Mouse (Mus musculus): ENCODE results near the gene Ptprh.

Gene Ptprh

DNA sequence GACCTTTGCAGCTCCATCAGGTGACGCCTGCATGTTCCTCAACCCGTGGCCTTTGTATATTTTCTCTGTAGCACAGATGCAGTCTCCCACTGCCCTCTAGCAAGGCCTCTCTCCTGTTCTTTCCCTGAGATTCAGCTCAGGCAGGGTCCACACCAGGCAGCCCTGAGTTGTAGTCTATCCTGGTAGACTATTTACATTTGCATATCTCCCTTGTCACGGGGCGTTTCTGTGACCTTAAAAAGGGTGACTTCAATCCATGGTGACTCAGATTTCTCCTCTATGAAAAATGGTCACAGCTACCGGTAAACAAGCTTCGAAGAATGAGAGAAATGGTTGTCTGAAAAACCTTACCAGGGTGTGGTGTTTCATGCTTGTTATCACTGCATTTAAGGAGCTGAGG lies at the start of gene Ptprh:
TSS of gene Ptprh (minus strand) at position 169 of the 400 bp plus-strand sequence.
- DNase-seq (ENCODE audit: low spot score): no peak

DNA sequence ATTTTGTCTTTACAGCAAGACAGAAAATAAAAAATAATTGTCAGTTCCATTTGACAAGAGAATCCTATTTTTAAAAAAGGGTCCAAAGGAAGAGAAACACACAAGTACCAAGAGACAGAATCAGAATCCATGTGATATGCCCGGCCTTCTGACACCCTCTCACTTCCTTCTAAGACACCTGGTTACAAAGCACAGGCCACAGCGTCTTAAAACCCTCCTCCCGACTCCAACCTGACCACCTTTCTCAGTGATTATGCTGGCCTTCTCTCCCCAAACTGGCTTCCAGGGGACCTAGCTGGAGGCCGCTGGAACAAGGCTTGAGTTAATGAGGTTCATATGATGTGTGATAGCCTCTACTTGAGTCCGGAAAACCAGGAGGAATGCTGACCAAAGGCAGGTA lies 49.5 kb upstream of the Ptprh start:
- DNase-seq (ENCODE audit: low spot score): no peak

DNA sequence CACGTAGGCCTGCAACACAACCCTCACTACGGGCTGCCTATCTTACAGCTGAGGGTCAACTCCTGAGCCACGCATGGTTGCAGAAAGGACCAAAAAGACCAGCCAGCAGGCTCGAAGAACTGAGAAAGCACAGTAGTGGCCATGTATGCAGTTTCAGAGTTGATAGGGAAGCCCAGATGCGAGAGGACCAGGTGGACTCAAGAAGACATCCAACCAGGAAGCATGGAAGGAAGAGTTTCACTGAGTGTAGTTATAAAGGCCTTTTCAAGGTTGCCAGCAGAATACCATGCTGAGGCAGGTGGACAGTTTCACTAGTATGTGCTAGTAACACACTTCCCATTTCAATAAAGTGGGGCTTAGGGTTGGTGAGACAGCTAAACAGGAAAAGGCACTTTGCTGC lies 48.9 kb upstream of the Ptprh start:
- DNase-seq (ENCODE audit: low spot score): no peak

DNA sequence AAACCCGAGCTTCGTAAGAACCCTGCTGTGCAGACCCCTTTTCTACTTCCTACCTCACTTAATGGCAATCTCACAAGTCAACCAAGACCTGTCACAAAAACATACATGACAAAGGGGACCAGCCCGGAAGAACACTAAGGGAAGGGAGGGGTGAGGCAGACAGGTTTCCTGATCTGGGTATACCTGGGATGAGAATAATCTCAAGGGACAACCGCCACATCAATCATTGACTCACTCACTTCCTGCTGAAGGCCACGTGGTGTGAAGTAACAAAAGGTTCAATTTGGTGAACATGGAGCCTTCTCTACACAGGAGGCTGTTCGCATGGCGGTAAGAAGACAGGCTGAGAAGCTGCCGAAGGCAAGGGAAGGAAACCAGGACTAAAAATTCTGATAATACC lies 47.7 kb upstream of the Ptprh start:
- DNase-seq (ENCODE audit: low spot score): no peak

DNA sequence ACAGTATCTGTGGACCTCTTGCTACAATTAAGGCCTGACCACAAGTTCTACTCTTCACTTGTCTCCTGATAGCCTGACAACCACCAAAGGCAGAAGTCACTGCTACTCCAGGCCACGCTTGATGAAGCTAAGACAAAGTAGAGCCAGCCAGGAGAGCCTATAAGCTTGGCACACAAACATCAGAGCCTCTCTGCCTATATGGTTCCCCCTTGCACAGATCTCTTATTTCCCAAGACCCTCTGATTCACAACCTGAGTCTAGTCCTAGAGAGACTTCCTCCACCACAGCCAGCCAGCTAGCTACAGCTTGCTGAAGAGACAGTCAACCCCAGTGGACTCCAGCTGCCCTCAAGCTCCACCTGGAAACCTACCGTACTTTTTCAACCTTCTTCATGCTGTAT lies 44.2 kb upstream of the Ptprh start:
- no peak for DNase-seq (ENCODE audit: low spot score)

DNA sequence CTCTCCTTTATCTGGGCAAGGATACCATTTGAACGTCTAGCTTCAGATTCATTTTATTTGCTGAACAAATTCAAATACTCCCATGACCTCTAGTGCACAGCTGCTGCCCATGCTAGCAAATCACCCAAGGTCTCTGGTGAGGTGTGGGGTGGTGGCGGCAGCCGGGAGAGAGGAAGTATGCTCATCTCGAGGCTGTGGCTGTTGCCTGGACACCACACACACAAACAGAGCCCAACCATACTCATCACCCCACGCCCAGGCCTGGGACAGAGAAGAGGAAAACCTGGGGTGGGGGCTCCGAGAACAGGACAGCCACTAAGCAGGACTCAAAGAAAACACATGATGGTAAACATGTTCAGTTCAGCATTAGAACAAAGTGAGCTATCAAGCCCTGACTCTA lies 43.5 kb upstream of the Ptprh start:
- no peak for DNase-seq (ENCODE audit: low spot score)

DNA sequence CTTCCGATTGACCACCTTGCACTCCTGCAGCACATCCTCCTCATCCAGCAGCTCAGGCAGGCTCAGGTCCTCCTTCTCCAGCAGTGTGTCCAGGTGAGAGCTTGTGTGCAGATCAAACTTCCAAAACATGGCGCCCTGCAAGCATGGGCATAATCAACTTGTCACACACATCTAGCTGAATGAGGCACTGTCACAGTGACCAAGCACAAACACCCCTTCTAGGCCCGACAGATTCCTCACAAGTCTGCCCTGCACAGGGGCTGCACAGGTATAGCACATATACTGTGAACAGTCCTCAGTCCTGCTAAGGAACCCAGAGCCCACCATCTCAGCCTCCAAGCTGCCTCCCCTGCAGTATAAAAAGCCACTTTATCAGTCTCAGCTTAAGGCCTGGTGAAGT lies 43.0 kb upstream of the Ptprh start:
- no peak for DNase-seq (ENCODE audit: low spot score)

DNA sequence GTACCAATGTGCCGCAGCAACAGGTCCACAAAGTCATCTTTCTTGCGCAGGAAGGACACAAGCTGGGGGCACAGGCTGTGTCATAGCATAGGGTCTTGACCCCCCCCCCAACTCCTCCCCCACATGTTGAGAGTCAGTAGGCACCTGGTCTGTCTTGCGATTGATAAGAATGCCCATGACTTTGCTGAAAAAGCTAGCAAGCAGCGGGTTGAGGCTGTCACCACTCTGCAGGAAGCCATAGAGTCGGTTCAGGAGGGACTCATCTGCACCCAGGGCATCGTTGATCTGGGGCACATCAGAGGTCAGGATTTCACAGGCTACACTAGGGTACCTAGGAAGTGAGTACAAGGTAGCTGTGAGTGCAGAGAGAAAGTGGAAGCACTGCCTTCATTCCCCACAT lies 39.4 kb upstream of the Ptprh start:
- DNase-seq (ENCODE audit: low spot score): no peak

DNA sequence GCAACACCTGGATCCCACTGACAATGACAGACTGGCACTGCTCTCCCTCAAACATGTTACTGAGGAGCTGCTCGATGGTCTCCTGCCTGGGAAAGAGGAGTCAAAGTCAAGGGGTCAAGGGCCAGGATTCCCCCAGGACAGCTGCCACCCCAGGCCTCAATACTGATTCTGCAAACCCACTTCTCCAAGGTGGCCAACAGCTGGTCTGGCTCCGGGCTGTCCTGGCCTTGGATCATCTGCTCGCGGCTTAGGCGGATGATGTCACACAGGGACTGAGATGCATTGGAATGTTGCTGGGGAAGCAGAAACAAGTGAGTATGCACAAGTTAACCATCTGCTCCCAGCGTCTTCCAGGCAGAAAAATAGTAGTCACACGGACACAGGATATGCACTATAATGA lies 38.1 kb upstream of the Ptprh start:
- no peak for DNase-seq (ENCODE audit: low spot score)

DNA sequence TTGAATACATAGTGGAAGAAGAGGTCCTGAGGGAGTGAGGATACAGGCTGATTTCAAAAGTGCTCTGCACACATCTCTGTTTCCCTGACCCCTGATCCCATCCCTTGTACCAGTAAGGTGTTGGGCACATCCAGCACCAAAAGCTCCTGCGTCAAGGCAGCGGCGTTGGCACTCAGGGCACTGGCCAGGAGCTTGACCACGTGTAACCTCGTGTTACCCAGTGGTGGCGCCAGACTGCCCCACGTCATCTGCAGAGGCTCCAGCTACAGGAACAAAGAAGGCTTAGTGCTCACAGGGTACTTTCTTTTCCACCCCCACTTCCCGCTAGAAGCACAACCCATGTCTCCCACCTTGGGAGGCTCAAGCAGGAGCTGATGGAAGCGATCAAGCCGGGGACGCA lies 37.3 kb upstream of the Ptprh start:
- DNase-seq (ENCODE audit: low spot score): no peak

DNA sequence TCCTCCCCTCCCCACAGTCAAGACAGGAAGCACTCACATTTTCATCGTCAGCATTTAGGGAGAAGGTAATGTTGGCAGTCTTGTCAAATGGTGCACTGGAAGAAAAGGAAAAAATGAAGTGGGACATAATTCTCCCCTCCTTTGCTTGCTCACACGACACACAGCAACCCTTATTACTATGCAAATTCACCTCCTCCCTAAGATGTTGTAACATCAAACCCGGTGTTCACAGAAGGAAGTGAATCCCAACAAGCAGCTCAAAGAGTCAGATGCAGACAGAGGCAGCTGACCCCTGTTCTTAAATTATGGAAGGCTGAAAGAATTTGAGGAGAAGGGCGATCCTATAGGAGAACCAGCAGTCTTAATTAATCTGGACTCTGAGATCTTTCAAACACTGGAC lies 32.3 kb upstream of the Ptprh start:
- no peak for DNase-seq (ENCODE audit: low spot score)

DNA sequence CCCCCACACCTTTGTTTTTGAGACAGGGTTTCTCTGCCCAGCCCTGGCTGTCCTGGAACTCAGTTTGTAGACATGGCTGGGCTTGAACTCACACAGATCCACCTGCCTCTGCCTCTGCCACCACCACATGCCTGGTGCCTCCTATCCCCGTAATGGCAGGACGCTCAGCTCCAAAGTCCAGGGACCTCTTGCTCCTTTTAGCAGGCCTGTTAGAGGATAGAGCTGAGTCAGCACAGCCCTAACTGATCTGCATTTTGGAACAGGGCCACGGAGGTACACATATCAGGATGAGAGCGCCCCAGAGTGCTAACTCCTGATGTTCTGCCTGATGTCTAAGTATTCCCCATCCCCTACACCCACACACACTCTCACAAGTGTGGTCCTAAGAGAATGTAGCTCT lies 27.2 kb upstream of the Ptprh start, which contains the start of gene Tmem86b:
TSS of gene Tmem86b (minus strand) at position 392 of the 400 bp plus-strand sequence.
- DNase-seq (ENCODE audit: low spot score): no peak

DNA sequence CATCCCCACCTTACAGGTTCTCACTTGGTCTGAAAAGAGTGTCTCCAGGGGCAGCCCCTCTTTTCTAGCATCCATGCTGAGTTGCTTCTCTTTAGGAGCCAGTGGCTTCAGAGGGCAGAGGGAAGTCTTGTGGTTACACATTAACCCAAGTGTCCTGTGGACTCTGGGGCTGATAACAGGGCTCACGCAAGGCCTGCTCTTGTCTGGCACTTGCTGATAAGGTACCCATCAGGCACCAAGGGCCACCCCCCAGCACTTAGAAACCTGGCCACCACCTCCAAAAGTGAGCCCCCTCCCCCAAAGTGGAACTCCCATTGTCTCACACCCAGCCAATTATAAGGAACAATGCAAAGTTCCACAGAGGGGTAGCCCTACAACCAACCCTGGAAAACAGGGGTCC lies 26.4 kb upstream of the Ptprh start:
- DNase-seq (ENCODE audit: low spot score): no peak

DNA sequence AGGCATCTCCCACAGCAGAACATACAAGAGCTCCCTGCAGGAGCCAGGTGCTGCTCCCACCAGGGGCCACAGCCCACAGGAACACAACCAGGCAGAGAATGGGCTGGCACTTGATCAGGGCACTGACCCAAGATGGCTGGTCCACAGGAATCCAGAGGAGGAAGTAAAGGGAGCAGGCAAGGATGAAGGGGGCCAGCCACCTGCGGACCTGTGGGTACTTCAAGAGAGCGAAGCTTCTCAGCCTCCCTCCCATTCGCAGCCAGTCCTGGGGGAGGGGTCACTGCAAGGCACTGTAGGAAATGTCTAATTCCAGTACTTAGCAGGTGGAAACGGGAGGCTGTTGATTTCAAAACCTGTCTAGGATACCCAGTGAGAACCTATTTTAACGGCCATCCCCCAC lies 25.7 kb upstream of the Ptprh start:
- DNase-seq (ENCODE audit: low spot score): no peak

DNA sequence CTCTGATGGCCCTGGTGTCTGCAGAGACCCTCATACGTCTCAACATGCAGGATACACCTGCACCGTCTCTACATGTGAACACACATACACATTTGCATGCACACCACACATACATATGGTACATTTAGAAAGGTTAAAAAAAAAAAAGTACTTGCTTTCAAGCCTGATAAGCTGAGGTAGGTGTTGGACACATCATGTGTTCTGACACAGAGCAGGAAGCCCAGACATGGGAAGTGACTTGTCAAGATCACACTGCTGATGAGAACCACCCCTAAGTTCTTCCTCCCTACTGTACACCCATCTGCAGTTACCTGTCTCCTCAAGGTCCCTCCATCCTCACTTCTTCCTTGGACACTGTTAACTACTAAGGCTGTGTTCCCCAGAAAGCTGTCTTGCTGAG lies 22.1 kb upstream of the Ptprh start:
- no peak for DNase-seq (ENCODE audit: low spot score)

DNA sequence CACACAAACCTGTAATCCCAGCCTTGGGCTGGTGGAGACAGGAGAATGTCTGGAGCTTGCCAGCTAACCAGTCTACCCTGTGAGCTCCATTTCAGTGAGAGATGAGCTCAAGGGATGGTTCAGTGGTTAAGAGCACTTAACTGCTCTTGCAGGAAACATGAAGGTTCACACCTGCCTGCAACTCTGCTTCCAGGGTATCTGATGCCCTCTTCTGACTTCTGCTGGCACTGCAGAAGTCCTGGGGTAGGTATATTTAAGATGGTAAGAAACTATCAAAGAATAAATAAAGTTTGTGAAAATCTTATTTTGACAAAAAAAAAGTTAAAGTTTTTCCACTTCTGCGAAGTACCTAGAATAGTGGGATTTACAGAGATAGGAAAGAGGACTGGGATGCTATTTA lies 20.5 kb upstream of the Ptprh start:
- no peak for DNase-seq (ENCODE audit: low spot score)

DNA sequence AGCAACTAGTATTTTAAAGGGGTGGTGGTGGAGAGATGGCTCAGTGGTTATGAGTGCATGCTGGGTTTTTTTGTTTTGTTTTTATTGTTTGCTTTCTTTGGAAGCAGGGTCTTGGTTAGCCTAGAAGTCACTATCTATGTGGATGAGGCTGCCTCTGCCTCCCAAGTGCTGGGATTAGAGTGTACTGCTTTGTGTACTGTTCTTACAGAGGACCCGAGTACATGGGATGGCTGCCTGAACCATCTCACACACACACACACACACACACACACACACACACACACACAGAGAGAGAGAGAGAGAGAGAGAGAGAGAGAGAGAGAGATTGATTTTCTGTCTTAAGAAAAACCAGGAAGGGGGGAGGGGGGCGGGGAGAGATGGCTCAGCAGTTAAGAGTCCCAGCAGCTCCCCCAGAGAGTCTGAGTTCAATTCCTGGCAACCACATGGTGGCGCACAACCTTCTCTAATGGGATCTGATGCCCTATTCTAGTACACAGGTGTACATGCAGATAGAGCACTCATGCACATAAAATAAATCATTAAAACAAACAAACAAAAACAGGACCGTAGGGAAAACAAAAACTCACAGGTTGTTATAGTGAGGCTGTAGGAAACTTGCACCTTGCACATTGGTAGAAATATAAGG lies 19.8 kb upstream of the Ptprh start:
- peak; percentile 71 for DNase-seq (ENCODE audit: low spot score)

DNA sequence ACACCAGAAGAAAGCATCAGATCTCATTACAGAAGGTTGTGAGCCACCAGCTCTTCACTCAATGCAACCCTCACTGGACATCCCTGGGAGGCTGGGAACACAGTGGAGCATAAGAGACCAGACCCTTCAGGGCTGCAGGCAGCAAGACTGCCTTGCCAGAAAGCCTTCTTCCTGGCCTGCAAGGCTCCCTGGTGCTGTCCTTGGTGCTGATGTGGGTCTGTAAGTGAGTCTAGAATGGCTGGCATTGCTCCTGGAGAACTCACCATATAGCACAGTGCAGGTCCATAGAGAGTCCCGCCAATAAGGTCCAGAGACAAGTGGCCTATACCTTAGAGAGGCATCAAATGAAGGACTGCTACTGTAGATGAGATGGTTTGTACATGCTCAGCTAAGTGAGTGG lies 16.1 kb upstream of the Ptprh start:
- DNase-seq (ENCODE audit: low spot score): peak; percentile 75

DNA sequence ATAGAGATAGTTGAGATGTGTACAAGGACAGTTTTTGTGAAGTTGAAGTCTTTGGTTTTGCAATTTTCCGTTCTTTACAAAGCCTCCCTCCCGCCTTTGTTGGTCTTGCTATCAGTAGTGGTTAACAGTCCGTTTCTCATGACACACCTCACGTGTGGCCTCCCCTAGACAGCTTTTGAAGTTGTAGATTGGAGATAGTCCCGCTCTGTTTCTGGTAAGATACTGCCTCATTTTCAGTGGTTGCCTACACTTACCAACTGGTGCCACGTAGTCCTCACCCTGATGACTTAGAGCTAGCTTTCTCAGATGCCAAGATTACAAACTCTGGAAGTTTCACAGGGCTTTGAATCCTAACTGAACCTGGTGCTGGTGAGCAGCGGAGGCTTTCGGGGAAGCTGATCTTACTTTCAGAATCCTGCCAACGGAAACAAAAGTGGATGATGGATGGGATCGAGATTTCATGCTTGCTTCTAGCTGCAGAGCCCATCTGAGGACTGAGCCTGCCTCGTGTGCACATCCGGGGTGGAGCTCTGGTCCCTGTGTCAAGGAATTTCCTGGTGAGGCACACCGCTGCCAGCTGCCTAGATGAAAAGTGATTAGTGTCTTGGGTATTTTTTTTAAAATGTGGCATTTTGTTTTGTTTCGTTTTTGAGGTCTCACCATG lies 10.0 kb upstream of the Ptprh start:
- DNase-seq (ENCODE audit: low spot score): no peak

DNA sequence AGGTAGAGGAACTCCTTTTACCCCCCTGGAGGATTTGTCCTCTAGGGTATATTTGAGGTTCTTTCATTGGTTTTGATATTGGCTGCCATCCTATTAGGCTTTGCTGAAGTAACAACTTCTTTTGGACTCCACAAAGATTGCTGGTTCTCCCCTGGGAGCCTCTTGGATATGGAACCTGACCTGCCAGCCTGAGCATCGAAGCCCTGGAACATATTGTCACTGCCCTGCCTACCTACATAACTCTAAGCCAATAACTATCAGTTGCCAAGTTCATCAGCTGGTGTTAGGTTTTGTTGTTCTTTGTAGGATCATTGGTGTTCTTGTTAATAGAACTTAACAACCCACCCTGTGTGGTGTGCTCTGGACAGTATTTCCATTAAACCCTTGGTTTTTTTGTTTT lies 9.1 kb upstream of the Ptprh start:
- DNase-seq (ENCODE audit: low spot score): no peak

DNA sequence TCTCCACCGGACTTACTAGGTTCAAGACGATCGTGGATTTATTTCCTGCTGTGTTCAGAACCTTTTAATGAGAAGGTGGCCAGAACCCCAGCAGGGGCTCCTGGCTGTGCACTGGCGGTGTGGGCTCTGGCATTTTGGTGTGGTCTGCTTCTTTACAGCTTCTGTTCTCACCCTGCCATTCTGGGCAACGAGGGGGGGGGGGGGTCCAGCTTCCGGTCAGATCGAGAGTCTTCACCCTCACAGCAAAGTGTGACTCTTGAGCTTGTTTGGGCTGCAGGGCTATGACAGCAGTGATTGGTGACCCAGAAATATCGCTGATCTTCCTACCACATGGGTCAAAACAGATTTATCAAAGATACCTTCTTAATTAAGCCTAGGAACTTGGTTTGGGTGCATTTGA lies 8.5 kb upstream of the Ptprh start:
- no peak for DNase-seq (ENCODE audit: low spot score)

DNA sequence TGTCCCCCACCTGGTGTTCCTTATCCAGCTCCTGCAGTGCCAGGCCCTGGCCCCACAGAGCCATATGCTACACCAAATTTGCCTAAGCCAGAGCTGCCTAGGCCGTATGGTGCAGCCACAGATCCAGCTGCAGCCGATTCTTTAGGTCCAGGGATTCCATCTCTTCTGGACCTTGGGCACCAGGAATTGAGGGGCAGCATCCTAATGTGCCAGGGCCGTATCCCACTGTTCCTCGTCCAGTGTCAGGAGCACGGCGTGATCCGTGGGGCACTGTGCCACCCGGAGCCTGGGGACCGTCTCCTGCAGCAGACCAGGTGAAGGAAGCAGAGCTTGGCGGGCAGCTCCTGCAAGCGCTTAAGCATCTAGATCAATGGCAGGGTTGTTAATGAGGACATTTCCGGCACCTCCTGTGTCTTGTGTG lies 8.1 kb upstream of the Ptprh start:
- no peak for DNase-seq (ENCODE audit: low spot score)

DNA sequence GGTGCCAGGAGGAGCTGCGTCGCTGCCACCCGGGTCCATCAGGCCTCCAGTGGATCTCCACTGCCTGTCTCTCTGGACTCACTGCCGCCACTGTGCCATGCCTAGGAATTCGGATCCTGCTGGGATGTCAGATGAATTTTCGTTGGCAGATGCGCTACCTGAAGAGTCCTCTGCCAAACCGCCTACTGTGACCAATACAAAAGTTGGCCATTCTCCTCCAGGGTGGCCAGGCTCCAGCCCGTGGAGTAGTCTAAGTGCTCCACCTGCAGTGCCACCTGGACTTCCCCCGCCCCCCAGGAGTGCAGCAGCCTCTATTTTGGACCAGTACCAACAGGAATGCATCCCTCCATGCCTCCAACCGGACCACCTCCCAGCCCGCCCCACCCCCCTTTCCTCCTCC lies 7.7 kb upstream of the Ptprh start:
- no peak for DNase-seq (ENCODE audit: low spot score)

DNA sequence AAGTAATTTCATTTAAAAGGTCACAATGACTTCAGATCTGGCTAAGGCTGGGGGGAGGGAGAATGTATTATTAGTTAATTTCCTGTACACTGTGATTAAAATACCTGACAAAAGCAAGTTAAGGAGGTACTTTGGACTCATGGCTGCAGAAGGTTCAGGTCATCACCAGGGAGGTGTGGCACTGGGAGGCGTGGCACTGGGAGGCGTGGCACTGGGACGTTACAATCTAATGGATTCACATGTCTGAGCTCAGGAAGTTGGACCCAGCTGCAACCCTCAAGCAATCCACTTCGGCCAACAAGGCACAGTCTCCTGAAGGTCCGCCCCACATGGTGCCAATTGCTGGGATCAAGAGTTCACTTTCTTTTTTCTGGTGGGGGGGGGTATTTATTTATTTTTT lies 4.2 kb upstream of the Ptprh start:
- no peak for DNase-seq (ENCODE audit: low spot score)
